Mouse (Mus musculus): ENCODE results near the gene Slc25a21.

DNA sequence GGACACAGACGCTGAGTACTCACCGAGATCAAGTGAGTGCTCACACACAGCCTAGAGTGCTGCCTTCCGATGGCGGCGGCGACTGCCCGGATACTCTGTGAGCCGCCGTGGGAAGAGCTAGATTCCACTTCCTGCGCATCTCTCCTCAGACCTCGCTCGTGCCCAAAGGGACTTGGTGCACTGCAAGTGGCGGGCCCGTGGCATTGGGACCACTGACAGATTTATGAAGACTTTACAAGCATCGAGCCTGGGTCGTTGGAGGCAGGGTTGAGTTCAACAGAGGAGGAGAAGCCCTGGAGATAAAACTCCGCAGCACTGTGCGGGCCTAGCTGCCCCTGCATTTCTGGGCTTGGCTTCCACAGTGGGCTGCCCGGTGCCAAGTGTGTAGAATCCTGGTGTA, 504.7 kb downstream of the Slc25a21 start:
- TF ChIP-seq CTCF (IDR thresholded peaks at IDR 0.05; ENCODE audit: low read depth, low read length) (no peak), POLR2A (IDR thresholded peaks at IDR 0.05; ENCODE audit: borderline replicate concordance, low read depth, low read length) (no peak)
